Mouse (Mus musculus) thymus, adult 2 months (tissue): ENCODE measurements around the gene Afm.

ENCODE experiments used
- CTCF ChIP-seq: fragments of 200-500 bp; IDR thresholded peaks from 2 replicates; pipeline ENCODE4 v1.5.1; 2012; ENCODE audit warnings: mild to moderate bottlenecking, control low read depth, low read length, moderate library complexity, borderline replicate concordance; ENCODE audit not compliant: control insufficient read depth, poor library complexity, insufficient read depth; ENCODE audit errors: extremely low read depth
- POLR2A ChIP-seq: fragments of 200-500 bp; IDR thresholded peaks from 2 replicates; pipeline ENCODE4 v1.6.1; 2012; ENCODE audit warnings: mild to moderate bottlenecking, low read length, control low read depth, moderate library complexity; ENCODE audit not compliant: control insufficient read depth, poor library complexity, insufficient read depth; ENCODE audit errors: extremely low read depth

DNA sequence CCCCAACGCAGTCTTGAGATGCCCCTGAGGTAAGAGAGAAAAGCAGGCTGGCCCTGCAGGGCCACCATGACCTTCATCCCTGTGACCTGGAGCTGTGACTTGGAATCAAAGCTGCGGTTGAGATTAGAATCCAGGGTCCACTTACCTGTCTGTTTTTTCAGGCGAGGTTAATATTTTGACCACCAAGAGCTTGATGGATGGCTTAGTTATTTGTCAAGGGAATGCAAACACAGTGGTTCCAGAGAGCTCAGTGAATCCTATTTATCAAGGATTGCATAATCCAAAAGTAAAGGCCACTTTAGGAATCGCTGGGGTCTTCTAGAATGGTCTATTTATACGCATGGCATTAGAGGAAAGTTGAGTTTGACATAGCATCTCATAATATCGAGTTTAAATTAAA lies 63.4 kb downstream of the Afm start:
- TF ChIP-seq CTCF (no peak), POLR2A (no peak)
